Mouse (Mus musculus) frontal cortex, postnatal 36 days (tissue): ENCODE measurements around the gene Atp6ap1l.
A peak's percentile ranks its signal among the peaks of the same experiment; 100 is the strongest.

ENCODE experiments used
- DNase-seq, 2 experiments: peaks; one replicate each; pipeline ENCODE4 v3.0.0; 2022; ENCODE audit warnings: low spot score in 2 of 2

Gene Atp6ap1l

GRCm38 (mm10) chr13:90886568-90886983 lies 18.6 kb downstream of the Atp6ap1l start:
- peak; percentile 74 to 88 for DNase-seq

GRCm38 (mm10) chr13:90885856-90886532 lies 19.2 kb downstream of the Atp6ap1l start:
- no peak for DNase-seq

GRCm38 (mm10) chr13:90881727-90882429 lies 23.3 kb downstream of the Atp6ap1l start:
- DNase-seq: no peak

GRCm38 (mm10) chr13:90871579-90871978 lies 33.6 kb downstream of the Atp6ap1l start:
- DNase-seq: no peak

GRCm38 (mm10) chr13:90869157-90869556 lies 36.0 kb downstream of the Atp6ap1l start:
- no peak for DNase-seq

- no peak for DNase-seq
These were observed 43.0 kb downstream of the Atp6ap1l start for GRCm38 (mm10) chr13:90862138-90862537.

- DNase-seq: peak; percentile 13 to 56
These were observed 44.2 kb downstream of the Atp6ap1l start for GRCm38 (mm10) chr13:90860888-90861431.

GRCm38 (mm10) chr13:90852727-90853630 lies 52.2 kb downstream of the Atp6ap1l start:
- DNase-seq: no peak

GRCm38 (mm10) chr13:90851795-90852194 lies 53.4 kb downstream of the Atp6ap1l start:
- DNase-seq: no peak

- no peak for DNase-seq
These were observed 61.0 kb downstream of the Atp6ap1l start for GRCm38 (mm10) chr13:90844191-90844590.

- no peak for DNase-seq
These were observed 61.7 kb downstream of the Atp6ap1l start for GRCm38 (mm10) chr13:90843412-90843811.

- no peak for DNase-seq
These were observed 64.0 kb downstream of the Atp6ap1l start for GRCm38 (mm10) chr13:90841213-90841553.

- DNase-seq: peak; percentile 9 to 49
These were observed 64.5 kb downstream of the Atp6ap1l start for GRCm38 (mm10) chr13:90840530-90841212.

- no peak for DNase-seq
These were observed 71.4 kb downstream of the Atp6ap1l start for GRCm38 (mm10) chr13:90833641-90834207.
